27 mouse cellular contexts compared by ENCODE assay signal in the genomic region with DNA sequence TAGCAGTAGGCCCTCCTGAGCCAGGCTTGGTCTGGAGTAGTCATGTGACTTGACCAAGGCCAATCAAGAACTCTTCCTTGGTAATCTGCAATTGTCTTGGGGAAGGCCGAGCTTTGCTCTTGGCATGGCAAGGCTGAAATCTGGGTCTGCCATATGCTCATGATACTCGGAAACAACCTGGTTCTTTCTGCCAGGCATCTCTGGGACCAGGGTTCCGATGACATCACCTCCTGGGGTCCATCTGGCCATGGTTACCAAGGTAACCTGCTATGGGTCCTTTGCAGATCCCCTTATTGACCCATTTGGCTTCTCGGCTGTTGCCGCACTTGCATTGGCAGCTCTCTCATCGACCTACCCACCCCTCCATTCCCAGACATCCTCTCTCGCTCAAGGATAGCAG. TPM values are rescaled to one million over a fixed set of nuclear protein-coding genes. Genes with fewer than 3 reads are reported as not detected.
DNase-seq lines count a peak whose midpoint lies in the region; ATAC-seq lines count a peak whose summit lies in the region.
"Had no signal": no experiment of that assay in that cellular context is flagged by ENCODE, and none has a peak within 500 bp of the region (broad histone marks: within the 10 kb centered on the region; RNA-seq: fewer than 3 reads in every experiment).

No protein-coding gene starts in this region.

- H3K9me3 ChIP-seq in kidney, embryonic 15.5 days (replicated peaks) = no peaks in the 10 kb centered on the region
- H3K9me3 ChIP-seq: embryonic facial prominence, embryonic 15.5 days; forebrain, embryonic 10.5 days; heart, embryonic 13.5 days; hindbrain, embryonic 15.5 days had no signal

- H3K4me2 ChIP-seq in kidney, embryonic 15.5 days = no peak overlapping the region
- H3K4me2 ChIP-seq: embryonic facial prominence, embryonic 15.5 days; heart, embryonic 13.5 days; hindbrain, embryonic 15.5 days had no signal

- ATAC-seq in cerebellum, adult (ENCODE audit: insufficient number of reproducible peaks, low FRiP score, low TSS enrichment) = peak; percentile 67
- no peak for ATAC-seq in kidney, embryonic 15.5 days (replicated peaks; ENCODE audit: low FRiP score)
- ATAC-seq: forebrain, embryonic 16.5 days had no signal

- no peak overlapping the region for H3K27ac ChIP-seq in kidney, embryonic 15.5 days
- H3K27ac ChIP-seq: embryonic facial prominence, embryonic 15.5 days; forebrain, embryonic 10.5 days; heart, adult 2 months; heart, embryonic 13.5 days; hindbrain, embryonic 15.5 days had no signal

- H3K4me1 ChIP-seq in kidney, embryonic 15.5 days = peaks cover 4% of the 10 kb centered on the region
- H3K4me1 ChIP-seq: embryonic facial prominence, embryonic 15.5 days; heart, embryonic 13.5 days had no signal

- H3K4me3 ChIP-seq in kidney, embryonic 15.5 days (replicated peaks) = no peak overlapping the region
- H3K4me3 ChIP-seq: embryonic facial prominence, embryonic 15.5 days; erythroblast, embryonic 14.5 days; forebrain, embryonic 10.5 days; heart, adult 2 months; heart, embryonic 13.5 days; hindbrain, embryonic 15.5 days had no signal

- no peak overlapping the region for H3K9ac ChIP-seq in kidney, embryonic 15.5 days
- H3K9ac ChIP-seq: embryonic facial prominence, embryonic 15.5 days; heart, embryonic 13.5 days; hindbrain, embryonic 15.5 days had no signal

- H3K36me3 ChIP-seq in kidney, embryonic 15.5 days = no peaks in the 10 kb centered on the region
- H3K36me3 ChIP-seq: embryonic facial prominence, embryonic 15.5 days; forebrain, embryonic 10.5 days; G1E; heart, embryonic 13.5 days; hindbrain, embryonic 15.5 days had no signal

- DNase-seq in cerebellum, adult 11-12 months = peak; percentile 99
- DNase-seq in cerebellum, adult 9-10 months = peak; percentile 99
- peak; percentile 93 to 94 for DNase-seq in cerebellum, postnatal 25 days
- DNase-seq in heart, adult 9 months (ENCODE audit: low spot score in 2 of 2) = no peak
- no peak for DNase-seq in urinary bladder, adult 2 months (ENCODE audit: low spot score)
- DNase-seq: adrenal gland, adult 8-10 months; adrenal gland, postnatal 36 days; gastrocnemius, postnatal 14 days; heart, adult 2 months; heart, postnatal 36 days; kidney, adult 11 months had no signal

- H3K27me3 ChIP-seq in kidney, embryonic 15.5 days = peaks cover 14% of the 10 kb centered on the region
- H3K27me3 ChIP-seq: embryonic facial prominence, embryonic 15.5 days; hindbrain, embryonic 15.5 days had no signal

- 72% methylated on average over 7 of the region's 7 CpGs for WGBS in kidney, embryonic 15.5 days

RNA-seq across cellular contexts. Expression of gene 1700069L16Rik, which starts 3.4 kb away (rescaled TPM):
- not detected in 2 replicates for polyA plus RNA-seq in urinary bladder, adult 2 months (2012; rRNA removed)
- not detected in 2 replicates for polyA plus RNA-seq in kidney, embryonic 15.5 days (2015; fragmentation: Nextera tagmentation; extraction: Ambion mirVana)
- polyA plus RNA-seq: brain, embryonic 14.5 days; embryonic facial prominence, embryonic 11.5 days; embryonic facial prominence, embryonic 15.5 days; erythroblast, embryonic 14.5 days; forebrain, embryonic 10.5 days; forebrain, embryonic 16.5 days; G1E; gonadal fat pad, adult 2 months; heart, adult 2 months; heart, embryonic 13.5 days; heart, postnatal 0 days; hindbrain, embryonic 11.5 days; hindbrain, embryonic 15.5 days; intestine, embryonic 14.5 days; kidney, embryonic 14.5 days had no signal

RNA-seq across cellular contexts. Expression of gene Ficd, which starts 7.6 kb away (rescaled TPM):
- polyA plus RNA-seq in urinary bladder, adult 2 months (2012; rRNA removed) = 6.2 and 7.8 TPM in 2 replicates
- 4.8 and 6.1 TPM in 2 replicates for polyA plus RNA-seq in kidney, embryonic 15.5 days (2015; fragmentation: Nextera tagmentation; extraction: Ambion mirVana)

RNA-seq across cellular contexts. Expression of gene Sart3, which starts 44.3 kb away (rescaled TPM):
- 17.0 and 22.8 TPM in 2 replicates for polyA plus RNA-seq in urinary bladder, adult 2 months (2012; rRNA removed)
- polyA plus RNA-seq in kidney, embryonic 15.5 days (2015; fragmentation: Nextera tagmentation; extraction: Ambion mirVana) = 57.6 and 59.2 TPM in 2 replicates

RNA-seq across cellular contexts. Expression of gene Iscu, which starts 44.5 kb away (rescaled TPM):
- 214 and 229 TPM in 2 replicates for polyA plus RNA-seq in urinary bladder, adult 2 months (2012; rRNA removed)
- polyA plus RNA-seq in kidney, embryonic 15.5 days (2015; fragmentation: Nextera tagmentation; extraction: Ambion mirVana) = 104 and 112 TPM in 2 replicates

Comparison
In these comparisons a context has a peak if more than half of its experiments do, and no peak if none do; other contexts are left out.
1. DNase-seq: peak in cerebellum, adult 11-12 months (single experiment), cerebellum, adult 9-10 months (single experiment) and cerebellum, postnatal 25 days (2 of 2); none in heart, adult 9 months (0 of 2) and urinary bladder, adult 2 months (single experiment).